Mouse (Mus musculus): ENCODE measurements around the gene Mpp2.

DNA sequence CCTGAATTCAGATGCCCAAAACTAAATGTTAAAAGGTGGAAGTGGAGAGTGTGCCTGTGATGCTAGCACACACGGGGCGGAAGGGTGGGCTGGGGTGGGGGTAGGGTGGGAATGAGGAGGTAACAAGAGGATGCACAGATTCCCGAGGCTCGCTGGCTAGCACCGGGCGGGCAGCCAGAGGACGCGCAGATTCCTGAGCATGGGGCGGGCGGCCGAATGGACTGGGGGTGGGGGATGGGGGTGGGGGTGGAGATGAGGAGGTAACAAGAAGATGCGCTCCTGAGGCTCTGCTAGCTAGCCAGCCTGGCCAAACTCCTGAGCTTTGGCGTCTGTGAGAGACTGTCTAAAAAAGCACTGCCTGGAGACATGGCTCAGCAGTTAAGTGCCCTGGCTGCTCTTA is 17.9 kb downstream of the Mpp2 start:
- no peak for TF ChIP-seq CTCF (conservative IDR thresholded peaks at IDR 0.05; ENCODE audit: insufficient read depth, insufficient read length, low read depth, low read length)
- TF ChIP-seq POLR2A (IDR thresholded peaks at IDR 0.05; ENCODE audit: low read depth, low read length) = no peak
